Mouse (Mus musculus) embryonic facial prominence, embryonic 11.5 days (tissue): ENCODE measurements around the gene Arih2. TPM values are rescaled to one million over a fixed set of nuclear protein-coding genes. Genes with fewer than 3 reads are reported as not detected.
"Not testable (repeated sequence)": the region's sequence is repeated elsewhere in the genome, so short reads cannot be mapped to it uniquely, and the experiment has no call there.

Experiments used
- ATAC-seq: fragments of 200-750 bp; cut with Nextera tagmentation; replicated peaks from 2 replicates; pipeline ENCODE4 v1.8.0; 2017; ENCODE audit warnings: low read depth; ENCODE audit not compliant: insufficient number of reproducible peaks, low FRiP score, low TSS enrichment
- DNase-seq: peaks from one replicate; pipeline ENCODE4 v3.0.0-alpha.2; 2015; ENCODE audit warnings: low spot score
- H3K27ac ChIP-seq: fragments of 300-500 bp; sonication (generic); replicated peaks from 2 replicates; pipeline ENCODE4 v1.5.1; 2014; ENCODE audit warnings: mild to moderate bottlenecking, low read depth, low read length, control low read depth
- H3K27me3 ChIP-seq: fragments of 300-500 bp; sonication (generic); 2 replicates; pipeline ENCODE4 v1.6.1; 2014; ENCODE audit warnings: mild to moderate bottlenecking, low read length, moderate library complexity, mixed read lengths; ENCODE audit not compliant: control insufficient read depth, insufficient read depth
- H3K36me3 ChIP-seq: fragments of 300-500 bp; sonication (generic); replicated peaks from 2 replicates; pipeline ENCODE4 v1.6.1; 2014; ENCODE audit warnings: low read depth, mild to moderate bottlenecking, low read length, moderate library complexity, mixed read lengths; ENCODE audit not compliant: control insufficient read depth, insufficient read depth
- H3K4me1 ChIP-seq: fragments of 300-500 bp; sonication (generic); 2 replicates; pipeline ENCODE4 v1.6.1; 2014; ENCODE audit warnings: low read length, mixed read lengths; ENCODE audit not compliant: control insufficient read depth, insufficient read depth
- H3K4me2 ChIP-seq: fragments of 300-500 bp; sonication (generic); 2 replicates; pipeline ENCODE4 v1.6.1; 2014; ENCODE audit warnings: low read depth, mild to moderate bottlenecking, control low read depth, low read length, moderate library complexity
- H3K4me3 ChIP-seq: fragments of 300-500 bp; sonication (generic); 2 replicates; pipeline ENCODE4 v1.5.1; 2014; ENCODE audit warnings: low read depth, low read length, control low read depth
- H3K9ac ChIP-seq: fragments of 300-500 bp; sonication (generic); replicated peaks from 2 replicates; pipeline ENCODE4 v1.6.1; 2014; ENCODE audit warnings: mild to moderate bottlenecking, control low read depth, low read length
- H3K9me3 ChIP-seq: fragments of 300-500 bp; sonication (generic); replicated peaks from 2 replicates; pipeline ENCODE4 v1.6.1; 2016; ENCODE audit warnings: mild to moderate bottlenecking, low read length, inconsistent platforms, mixed read lengths; ENCODE audit not compliant: control insufficient read depth
- WGBS: fragments of 180-500 bp; shearing (Covaris S2); extraction: QIAGEN DNeasy Blood & Tissue Kit; methylation state at CpG from one replicate; pipeline ENCODE4 v1.1.7; 2014; 5-methylcytosine and 5-hydroxymethylcytosine counted together
- polyA plus RNA-seq: library from polyadenylated mRNA; unstranded; fragments of >200 nt; fragmentation: Nextera tagmentation; extraction: Ambion mirVana; gene quantifications from 2 replicates; pipeline ENCODE4 v1.2.1, GENCODE M21; 2014

Gene Arih2
- polyA plus RNA-seq, 1 experiment from 2014 or later: 44.1 TPM

DNA sequence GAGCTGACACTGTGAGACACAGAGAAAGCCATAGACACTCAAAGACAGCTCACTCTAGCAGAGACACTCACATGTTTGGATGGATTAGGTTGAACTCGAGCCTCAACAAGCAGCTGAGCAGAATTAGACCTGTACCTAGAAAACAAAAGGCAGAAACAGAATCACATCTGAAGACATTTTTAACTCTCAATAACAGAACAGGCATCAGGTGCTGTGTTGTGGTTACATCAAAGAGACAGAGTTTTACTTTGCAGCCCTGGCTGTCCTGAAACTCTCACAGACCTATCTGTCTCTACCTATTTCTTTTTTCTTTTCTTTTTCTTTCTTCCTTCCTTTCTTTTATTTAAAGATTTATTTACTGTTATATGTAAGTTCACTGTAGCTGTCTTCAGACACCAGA, 31.9 kb downstream of the Arih2 start:
- H3K27me3 ChIP-seq: no peaks in the 10 kb centered on the region
- no peak overlapping the region for H3K4me2 ChIP-seq
- ATAC-seq: no peak
- DNase-seq: no peak
- no peak overlapping the region for H3K27ac ChIP-seq
- H3K4me1 ChIP-seq: no peaks in the 10 kb centered on the region
- no peak overlapping the region for H3K9ac ChIP-seq
- H3K36me3 ChIP-seq: peaks cover 8% of the 10 kb centered on the region
- no peaks in the 10 kb centered on the region for H3K9me3 ChIP-seq
- H3K4me3 ChIP-seq: no peak overlapping the region
- WGBS: 91% methylated on average over 1 of the region's 1 CpGs

DNA sequence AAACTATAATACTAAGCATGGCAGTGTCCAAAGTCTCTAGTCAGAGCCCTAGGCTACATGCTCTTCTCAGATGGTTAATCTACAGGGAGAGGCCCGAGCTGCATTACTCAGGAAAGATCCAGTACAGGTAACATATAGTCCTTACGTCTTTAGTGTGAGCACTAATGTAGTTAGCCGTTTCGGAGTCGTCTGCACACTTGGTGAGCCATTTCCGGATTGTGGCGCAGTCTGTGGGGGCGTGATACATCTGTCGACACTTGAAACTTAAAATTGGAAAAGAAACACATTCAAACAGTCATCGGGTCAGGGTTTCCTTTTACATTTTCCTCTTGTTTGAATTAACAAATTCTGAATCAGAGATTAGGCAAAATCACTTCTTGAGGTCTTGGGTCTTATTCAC, 37.7 kb downstream of the Arih2 start:
- Histone ChIP-seq H3K4me2 (no peak overlapping the region), H3K9me3 (no peaks in the 10 kb centered on the region), H3K36me3 (peaks cover 8% of the 10 kb centered on the region), H3K4me3 (no peak overlapping the region), H3K4me1 (no peaks in the 10 kb centered on the region), H3K27ac (no peak overlapping the region), H3K27me3 (no peaks in the 10 kb centered on the region), H3K9ac (no peak overlapping the region)
- DNase-seq: no peak
- no peak for ATAC-seq
- WGBS: 94% methylated on average over 10 of the region's 10 CpGs

DNA sequence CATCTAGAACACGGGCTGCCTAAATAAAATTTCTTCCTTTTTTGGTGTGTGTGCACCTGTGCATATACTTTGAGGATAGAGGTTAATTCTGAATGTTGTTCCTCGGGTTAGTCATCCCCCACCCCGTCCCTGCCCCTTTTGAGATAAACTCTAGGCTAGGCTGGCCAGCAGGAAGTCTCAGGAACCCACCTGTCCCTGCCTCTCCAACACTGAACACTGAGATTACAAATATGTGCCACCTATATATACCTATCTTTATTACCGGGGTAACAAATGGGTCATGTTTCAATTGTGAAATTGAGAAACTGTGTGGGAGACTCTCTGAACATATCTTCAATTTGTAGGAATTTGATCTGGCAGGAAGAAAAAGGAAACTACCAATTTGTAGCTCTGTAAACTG, 40.3 kb downstream of the Arih2 start:
- WGBS: 93% methylated on average over 4 of the region's 4 CpGs
- ATAC-seq: no peak
- peaks cover 6% of the 10 kb centered on the region for H3K36me3 ChIP-seq

DNA sequence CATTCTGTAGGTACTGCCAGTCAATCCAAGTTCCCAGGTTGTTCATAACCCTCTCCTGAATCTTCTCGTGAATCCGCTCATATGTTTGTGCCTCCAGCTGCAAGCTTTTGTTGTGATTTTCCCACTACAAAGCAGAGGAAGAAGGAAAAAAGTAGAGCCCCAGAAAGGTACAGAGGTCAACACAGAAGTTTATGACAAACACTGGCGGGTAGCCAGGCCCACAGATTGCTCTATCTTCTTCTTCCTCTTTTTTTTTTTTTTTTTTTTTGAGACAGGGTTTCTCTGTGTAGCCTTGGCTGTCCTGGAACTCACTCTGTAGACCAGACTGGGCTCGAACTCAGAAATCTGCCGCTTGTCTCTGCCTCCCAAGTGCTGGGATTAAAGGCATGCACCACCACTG, 41.3 kb downstream of the Arih2 start:
- H3K4me2 ChIP-seq, H3K9me3 ChIP-seq, H3K27ac ChIP-seq, ATAC-seq, H3K36me3 ChIP-seq, H3K9ac ChIP-seq, H3K27me3 ChIP-seq, H3K4me3 ChIP-seq, H3K4me1 ChIP-seq, DNase-seq: not testable (repeated sequence)
- 91% methylated on average over 5 of the region's 5 CpGs for WGBS

More for the DNA sequence above, 40.3 kb downstream of the Arih2 start:
- Histone ChIP-seq H3K4me2 (no peak overlapping the region), H3K27ac (no peak overlapping the region), H3K4me3 (no peak overlapping the region), H3K9ac (no peak overlapping the region), H3K27me3 (no peaks in the 10 kb centered on the region), H3K4me1 (no peaks in the 10 kb centered on the region), H3K9me3 (no peaks in the 10 kb centered on the region)
- DNase-seq: no peak

DNA sequence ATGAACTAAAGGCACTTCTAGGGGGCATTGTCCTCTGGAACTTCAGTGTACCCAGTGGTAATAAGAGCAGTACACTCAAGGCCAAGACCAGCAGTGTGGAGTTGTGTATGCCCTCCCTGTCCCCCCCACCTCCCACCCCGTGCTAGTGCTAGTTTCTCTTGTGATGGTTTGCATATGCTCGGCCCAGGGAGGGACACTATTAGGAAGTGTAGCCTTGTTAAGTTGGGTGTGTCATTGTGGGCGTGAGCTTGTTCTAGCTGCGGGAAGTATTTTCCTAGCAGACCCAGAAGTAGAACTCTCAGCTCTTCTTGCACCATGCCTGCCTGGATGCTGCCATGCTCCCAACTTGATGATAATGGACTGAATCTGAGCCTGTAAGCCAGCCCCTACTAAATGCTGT, 47.2 kb downstream of the Arih2 start:
- no peak overlapping the region for H3K4me3 ChIP-seq
- WGBS: 79% methylated on average over 4 of the region's 4 CpGs
- DNase-seq: no peak
- no peaks in the 10 kb centered on the region for H3K9me3 ChIP-seq
- H3K27ac ChIP-seq: no peak overlapping the region
- H3K4me2 ChIP-seq: no peak overlapping the region
- no peak for ATAC-seq
- H3K9ac ChIP-seq: no peak overlapping the region
- no peaks in the 10 kb centered on the region for H3K4me1 ChIP-seq
- peaks cover 9% of the 10 kb centered on the region for H3K36me3 ChIP-seq
- H3K27me3 ChIP-seq: no peaks in the 10 kb centered on the region

DNA sequence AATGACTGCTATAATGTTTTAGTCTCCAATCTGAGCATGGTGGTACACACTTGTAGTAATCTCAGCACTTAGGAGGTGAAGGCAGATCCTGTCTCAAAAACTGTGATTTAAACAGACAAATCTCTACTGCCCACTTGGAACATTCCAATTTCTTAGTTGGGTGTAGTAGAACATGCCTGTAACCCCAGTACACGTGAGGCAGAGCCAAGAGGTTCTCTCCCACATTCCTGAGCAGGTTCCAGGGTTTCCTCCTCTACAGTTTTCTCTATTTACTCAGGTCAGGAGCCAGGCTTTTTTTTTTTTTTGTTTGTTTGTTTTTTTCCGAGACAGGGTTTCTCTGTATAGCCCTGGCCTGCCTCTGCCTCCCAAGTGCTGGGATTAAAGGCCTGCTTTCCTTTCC, 49.2 kb downstream of the Arih2 start:
- Histone ChIP-seq H3K36me3 (peaks cover 7% of the 10 kb centered on the region), H3K27me3 (no peaks in the 10 kb centered on the region), H3K4me3 (no peak overlapping the region), H3K27ac (no peak overlapping the region), H3K9ac (no peak overlapping the region), H3K4me1 (no peaks in the 10 kb centered on the region), H3K9me3 (no peaks in the 10 kb centered on the region), H3K4me2 (no peak overlapping the region)
- 77% methylated on average over 2 of the region's 2 CpGs for WGBS
- DNase-seq (no peak), ATAC-seq (no peak)

DNA sequence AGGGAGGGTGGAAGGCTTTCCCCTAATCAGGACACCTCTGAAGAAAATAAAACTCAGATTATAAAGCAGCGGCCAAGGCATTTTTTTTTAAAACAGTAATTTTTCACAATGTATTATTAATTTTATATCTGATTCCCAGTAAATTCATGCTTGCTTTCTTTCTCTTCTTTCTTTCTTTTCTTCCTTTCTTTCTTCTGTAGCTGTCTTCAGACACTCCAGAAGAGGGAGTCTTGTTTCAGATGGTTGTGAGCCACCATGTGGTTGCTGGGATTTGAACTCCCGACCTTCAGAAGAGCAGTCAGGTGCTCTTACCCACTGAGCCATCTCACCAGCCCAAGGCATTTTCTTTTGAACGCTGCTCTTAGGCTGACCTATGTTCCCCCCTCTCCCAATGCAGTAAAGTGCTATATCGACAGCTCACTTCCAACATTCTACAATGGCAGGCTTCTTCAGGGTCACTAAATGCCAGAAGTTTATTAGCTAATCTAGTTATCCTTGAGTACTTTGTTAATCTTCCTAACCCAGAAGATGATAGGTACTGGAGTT, 50.1 kb downstream of the Arih2 start:
- H3K9me3 ChIP-seq: no peaks in the 10 kb centered on the region
- WGBS: 75% methylated on average over 4 of the region's 4 CpGs
- H3K9ac ChIP-seq: no peak overlapping the region
- H3K4me3 ChIP-seq: no peak overlapping the region
- H3K4me1 ChIP-seq: no peaks in the 10 kb centered on the region
- no peaks in the 10 kb centered on the region for H3K27me3 ChIP-seq
- no peak overlapping the region for H3K27ac ChIP-seq
- no peak for ATAC-seq
- peaks cover 7% of the 10 kb centered on the region for H3K36me3 ChIP-seq
- DNase-seq: peak; percentile 61
- H3K4me2 ChIP-seq: no peak overlapping the region

DNA sequence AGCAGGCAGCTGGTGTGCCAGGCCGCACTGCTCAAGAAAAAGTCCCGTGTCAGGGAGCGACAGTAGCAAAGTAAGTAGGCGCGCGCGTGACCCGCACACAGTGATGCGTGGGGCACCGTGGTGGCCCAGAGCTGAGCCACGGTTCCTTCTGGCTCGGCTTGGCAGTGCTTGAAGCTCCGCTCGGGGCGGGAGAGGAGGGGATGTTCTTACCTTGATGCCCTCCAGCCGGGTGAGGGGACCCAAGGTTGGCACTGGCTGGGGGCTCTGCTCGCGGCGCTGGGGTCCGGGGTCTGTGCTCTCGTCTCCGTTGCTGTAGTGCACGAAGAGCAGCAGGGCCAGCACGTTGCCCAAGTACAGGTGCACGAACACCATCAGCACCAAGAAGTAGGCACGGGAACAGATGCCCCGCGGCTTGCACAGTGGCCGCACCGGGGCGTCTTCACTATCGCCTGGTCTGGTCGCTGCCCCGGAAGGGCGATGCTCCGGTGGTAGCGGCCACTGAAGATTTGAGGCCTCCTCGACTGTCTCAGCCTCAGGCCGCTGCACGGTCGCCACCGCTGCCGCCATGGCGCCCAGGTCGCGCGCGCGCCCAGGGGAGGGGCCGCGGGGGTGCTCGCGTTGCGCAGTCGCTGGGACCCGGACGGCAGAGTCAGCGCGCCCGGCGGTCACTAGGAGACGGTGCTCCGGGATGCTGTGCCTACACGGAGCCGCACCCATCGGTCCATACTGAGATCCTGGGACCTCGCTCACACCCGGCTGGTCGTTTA, 52.0 kb downstream of the Arih2 start, which contains the start of gene P4htm:
P4htm (minus strand) TSS at position 670 of the 767 bp plus-strand sequence.
- H3K4me1 ChIP-seq: no peaks in the 10 kb centered on the region
- no peaks in the 10 kb centered on the region for H3K27me3 ChIP-seq
- no peaks in the 10 kb centered on the region for H3K9me3 ChIP-seq
- WGBS: 2% methylated on average over 69 of the region's 69 CpGs
- peak within 1 kb of the TSS; percentile 72 for H3K9ac ChIP-seq
- H3K27ac ChIP-seq: no peak within 1 kb of the TSS
- H3K4me2 ChIP-seq: peak within 1 kb of the TSS; percentile 81
- peak; percentile 86 for ATAC-seq
- DNase-seq: peak; percentile 79
- H3K4me3 ChIP-seq: peak within 1 kb of the TSS; percentile 63
- no peaks in the 10 kb centered on the region for H3K36me3 ChIP-seq
